9 mouse cellular contexts compared by ENCODE assay signal in the genomic region with DNA sequence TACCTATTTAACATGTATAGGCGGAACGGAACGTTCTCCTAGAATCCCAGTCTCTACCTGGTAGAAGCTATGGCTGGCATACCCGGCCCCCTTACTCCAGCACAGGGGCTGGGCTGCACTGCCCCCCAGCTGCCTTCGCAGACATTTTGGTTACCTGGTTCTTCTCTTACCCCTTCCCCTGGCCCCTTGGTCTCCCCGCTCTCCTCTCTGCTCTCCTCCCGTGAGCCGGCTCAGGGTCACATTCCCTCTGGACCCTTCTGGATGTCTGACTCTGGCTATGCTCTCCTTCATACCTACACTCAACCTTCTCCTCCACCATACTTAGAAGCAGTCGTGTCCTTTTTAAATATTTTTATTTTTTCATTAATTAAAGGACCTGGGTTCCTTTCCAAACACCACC. TPM values are rescaled to one million over a fixed set of nuclear protein-coding genes. Genes with fewer than 3 reads are reported as not detected.
A peak's percentile ranks its signal among the peaks of the same experiment; 100 is the strongest.
DNase-seq lines count a peak whose midpoint lies in the region; ATAC-seq and TF ChIP-seq lines count a peak whose summit lies in the region.
"Had no signal": no experiment of that assay in that cellular context is flagged by ENCODE, and none has a peak within 500 bp of the region (broad histone marks: within the 10 kb centered on the region; RNA-seq: fewer than 3 reads in every experiment).

No protein-coding gene starts in this region.

- no peaks in the 10 kb centered on the region for H3K9me3 ChIP-seq in erythroblast, embryonic 14.5 days (ENCODE audit: control insufficient read depth, low read length)
- H3K9me3 ChIP-seq in heart, embryonic 13.5 days = no peaks in the 10 kb centered on the region
- H3K9me3 ChIP-seq in kidney, embryonic 16.5 days (ENCODE audit: low read length) = no peaks in the 10 kb centered on the region
- H3K9me3 ChIP-seq in liver, embryonic 11.5 days (ENCODE audit: control insufficient read depth, low read length) = no peaks in the 10 kb centered on the region
- H3K9me3 ChIP-seq in midbrain, embryonic 16.5 days (replicated peaks; ENCODE audit: control insufficient read depth, low read length, poor library complexity, severe bottlenecking) = no peaks in the 10 kb centered on the region
- H3K9me3 ChIP-seq in stomach, embryonic 15.5 days = no peaks in the 10 kb centered on the region

- H3K4me3 ChIP-seq in erythroblast, embryonic 14.5 days (replicated peaks) = peak overlapping the region; percentile 93
- H3K4me3 ChIP-seq in heart, embryonic 13.5 days = peak overlapping the region; percentile 90
- peak overlapping the region; percentile 95 for H3K4me3 ChIP-seq in kidney, embryonic 16.5 days (ENCODE audit: low read length)
- peak overlapping the region; percentile 93 for H3K4me3 ChIP-seq in liver, embryonic 11.5 days (ENCODE audit: low read depth, low read length)
- H3K4me3 ChIP-seq in midbrain, embryonic 16.5 days (ENCODE audit: low read depth, low read length) = peak overlapping the region; percentile 70
- H3K4me3 ChIP-seq in stomach, embryonic 15.5 days (replicated peaks) = peak overlapping the region; percentile 85

- no peak; the same call in 1 of the 2 replicates for TF ChIP-seq CTCF in brain, embryonic 14.5 days (IDR thresholded peaks at IDR 0.05; ENCODE audit: borderline replicate concordance, extremely low read depth, insufficient read depth, insufficient read length)

- peaks cover 22% of the 10 kb centered on the region for H3K36me3 ChIP-seq in erythroblast, embryonic 14.5 days (ENCODE audit: control insufficient read depth)
- peaks cover 26% of the 10 kb centered on the region for H3K36me3 ChIP-seq in heart, embryonic 13.5 days
- H3K36me3 ChIP-seq in kidney, embryonic 16.5 days (ENCODE audit: insufficient read depth, low read length) = peaks cover under 1% of the 10 kb centered on the region
- H3K36me3 ChIP-seq in liver, embryonic 11.5 days (ENCODE audit: control insufficient read depth, insufficient read depth, low read length) = no peaks in the 10 kb centered on the region
- no peaks in the 10 kb centered on the region for H3K36me3 ChIP-seq in midbrain, embryonic 16.5 days (ENCODE audit: control insufficient read depth, insufficient read depth, low read length)
- 0 out of 2 replicates have a peak, but pooled peaks cover under 1% of the 10 kb centered on the region for H3K36me3 ChIP-seq in stomach, embryonic 15.5 days

- peaks cover 42% of the 10 kb centered on the region for H3K4me1 ChIP-seq in erythroblast, embryonic 14.5 days (ENCODE audit: control insufficient read depth)
- peaks cover 35% of the 10 kb centered on the region for H3K4me1 ChIP-seq in heart, embryonic 13.5 days
- H3K4me1 ChIP-seq in kidney, embryonic 16.5 days (ENCODE audit: insufficient read depth, low read length) = peaks cover 29% of the 10 kb centered on the region
- H3K4me1 ChIP-seq in liver, embryonic 11.5 days (replicated peaks; ENCODE audit: control insufficient read depth, insufficient read depth, low read length) = peaks cover 15% of the 10 kb centered on the region
- peaks cover 30% of the 10 kb centered on the region for H3K4me1 ChIP-seq in midbrain, embryonic 16.5 days (ENCODE audit: control insufficient read depth, insufficient read depth, low read length)
- H3K4me1 ChIP-seq in stomach, embryonic 15.5 days = peaks cover 10% of the 10 kb centered on the region

- no peak for TF ChIP-seq POLR2A in brain, embryonic 14.5 days (IDR thresholded peaks at IDR 0.05; ENCODE audit: borderline replicate concordance, extremely low read depth, insufficient read depth, insufficient read length, poor library complexity, severe bottlenecking)

- peak; percentile 21 to 30 for DNase-seq in B cell, adult 2 months
- peak; percentile 59 for DNase-seq in brain, embryonic 14.5 days (ENCODE audit: low read depth)
- DNase-seq in liver, embryonic 11.5 days (ENCODE audit: low spot score) = peak; percentile 61

- peak overlapping the region; percentile 83 for H3K9ac ChIP-seq in heart, embryonic 13.5 days
- H3K9ac ChIP-seq in kidney, embryonic 16.5 days (replicated peaks; ENCODE audit: low read length) = peak overlapping the region; percentile 71
- peak overlapping the region; percentile 66 for H3K9ac ChIP-seq in liver, embryonic 11.5 days (ENCODE audit: low read depth, low read length)
- peak overlapping the region; percentile 70 for H3K9ac ChIP-seq in midbrain, embryonic 16.5 days (ENCODE audit: low read depth, low read length)
- H3K9ac ChIP-seq in stomach, embryonic 15.5 days = peak overlapping the region; percentile 44; the same call in 1 of the 2 replicates

- H3K4me2 ChIP-seq in heart, embryonic 13.5 days = peak overlapping the region; percentile 82
- peak overlapping the region; percentile 92 for H3K4me2 ChIP-seq in kidney, embryonic 16.5 days (replicated peaks; ENCODE audit: low read depth, low read length)
- H3K4me2 ChIP-seq in liver, embryonic 11.5 days = peak overlapping the region; percentile 82
- H3K4me2 ChIP-seq in midbrain, embryonic 16.5 days (ENCODE audit: low read length) = peak overlapping the region; percentile 94
- H3K4me2 ChIP-seq in stomach, embryonic 15.5 days = peak overlapping the region; percentile 96

- no peaks in the 10 kb centered on the region for H3K27me3 ChIP-seq in erythroblast, embryonic 14.5 days (ENCODE audit: control insufficient read depth)
- no peaks in the 10 kb centered on the region for H3K27me3 ChIP-seq in heart, embryonic 13.5 days (replicated peaks)
- no peaks in the 10 kb centered on the region for H3K27me3 ChIP-seq in kidney, embryonic 16.5 days (ENCODE audit: insufficient read depth, low read length)
- H3K27me3 ChIP-seq in liver, embryonic 11.5 days (replicated peaks; ENCODE audit: control insufficient read depth, insufficient read depth, low read length) = no peaks in the 10 kb centered on the region
- no peaks in the 10 kb centered on the region for H3K27me3 ChIP-seq in midbrain, embryonic 16.5 days (ENCODE audit: control insufficient read depth, insufficient read depth, low read depth, low read length)
- no peaks in the 10 kb centered on the region for H3K27me3 ChIP-seq in stomach, embryonic 15.5 days (replicated peaks)
- H3K27me3 ChIP-seq: Patski had no signal

- ATAC-seq in heart, embryonic 13.5 days (ENCODE audit: extremely low read depth, insufficient number of reproducible peaks, low FRiP score, low TSS enrichment) = peak; percentile 10; the same call in 1 of the 2 replicates
- peak; percentile 74 for ATAC-seq in kidney, embryonic 16.5 days (ENCODE audit: low FRiP score, low TSS enrichment)
- ATAC-seq in liver, embryonic 11.5 days (replicated peaks; ENCODE audit: low FRiP score) = peak; percentile 52; the same call in 1 of the 2 replicates
- peak; percentile 68 for ATAC-seq in midbrain, embryonic 16.5 days
- ATAC-seq in stomach, embryonic 15.5 days (ENCODE audit: insufficient read depth, low FRiP score, low read depth) = peak; percentile 32

- WGBS in heart, embryonic 13.5 days = 2% methylated on average over 9 of the region's 9 CpGs
- 5% methylated on average over 9 of the region's 9 CpGs for WGBS in kidney, embryonic 16.5 days
- WGBS in liver, embryonic 11.5 days = 5% methylated on average over 9 of the region's 9 CpGs
- WGBS in midbrain, embryonic 16.5 days = 2% methylated on average over 9 of the region's 9 CpGs
- 2% methylated on average over 9 of the region's 9 CpGs for WGBS in stomach, embryonic 15.5 days

- H3K27ac ChIP-seq in heart, embryonic 13.5 days (replicated peaks) = peak overlapping the region; percentile 80
- H3K27ac ChIP-seq in kidney, embryonic 16.5 days (ENCODE audit: low read length) = peak overlapping the region; percentile 89
- H3K27ac ChIP-seq in liver, embryonic 11.5 days (ENCODE audit: low read depth, low read length) = peak overlapping the region; percentile 40; the same call in 1 of the 2 replicates
- peak overlapping the region; percentile 77 for H3K27ac ChIP-seq in midbrain, embryonic 16.5 days (ENCODE audit: low read length)
- peak overlapping the region; percentile 80 for H3K27ac ChIP-seq in stomach, embryonic 15.5 days

RNA-seq across cellular contexts. Expression of a gene that starts 0.5 kb away (rescaled TPM):
- polyA plus RNA-seq in brain, embryonic 14.5 days (2012; rRNA removed) = 35.8 and 50.1 TPM in 2 replicates
- 0.04 and 0.17 TPM in 2 replicates for polyA plus RNA-seq in erythroblast, embryonic 14.5 days (2012)
- 9.2 and 9.4 TPM in 2 replicates for polyA plus RNA-seq in heart, embryonic 13.5 days (2015; fragmentation: Nextera tagmentation; extraction: Ambion mirVana)
- 12.8 and 13.3 TPM in 2 replicates for polyA plus RNA-seq in kidney, embryonic 16.5 days (2015; fragmentation: Nextera tagmentation; extraction: Ambion mirVana)
- polyA plus RNA-seq in liver, embryonic 11.5 days (2014; fragmentation: Nextera tagmentation; extraction: Ambion mirVana) = 15.6 and 16.9 TPM in 2 replicates
- 73.9 and 76.0 TPM in 2 replicates for polyA plus RNA-seq in midbrain, embryonic 16.5 days (2015; fragmentation: Nextera tagmentation; extraction: Ambion mirVana)
- polyA plus RNA-seq in stomach, embryonic 15.5 days (2015; fragmentation: Nextera tagmentation; extraction: Ambion mirVana) = 19.0 and 20.1 TPM in 2 replicates

RNA-seq across cellular contexts. Expression of a gene that starts 0.6 kb away (rescaled TPM):
- polyA plus RNA-seq in brain, embryonic 14.5 days (2012; rRNA removed) = 114 and 119 TPM in 2 replicates
- polyA plus RNA-seq in erythroblast, embryonic 14.5 days (2012) = 0.29 and 0.51 TPM in 2 replicates
- 68.5 and 74.1 TPM in 2 replicates for polyA plus RNA-seq in heart, embryonic 13.5 days (2015; fragmentation: Nextera tagmentation; extraction: Ambion mirVana)
- 105 and 109 TPM in 2 replicates for polyA plus RNA-seq in kidney, embryonic 16.5 days (2015; fragmentation: Nextera tagmentation; extraction: Ambion mirVana)
- 53.6 and 59.7 TPM in 2 replicates for polyA plus RNA-seq in liver, embryonic 11.5 days (2014; fragmentation: Nextera tagmentation; extraction: Ambion mirVana)
- polyA plus RNA-seq in midbrain, embryonic 16.5 days (2015; fragmentation: Nextera tagmentation; extraction: Ambion mirVana) = 148 and 165 TPM in 2 replicates
- 83.3 and 86.7 TPM in 2 replicates for polyA plus RNA-seq in stomach, embryonic 15.5 days (2015; fragmentation: Nextera tagmentation; extraction: Ambion mirVana)

Comparison
In these comparisons a context has a peak if more than half of its experiments do, and no peak if none do; other contexts are left out.
1. Peak in every context shown above with its lines: DNase-seq, ATAC-seq, H3K4me3 ChIP-seq and H3K27ac ChIP-seq.
2. ATAC-seq: peak in every context shown above with its lines; median percentile 74 in kidney, embryonic 16.5 days; 68 in midbrain, embryonic 16.5 days; 52 in liver, embryonic 11.5 days; 32 in stomach, embryonic 15.5 days; 10 in heart, embryonic 13.5 days.
3. RNA of a gene that starts 0.6 kb away (polyA plus RNA-seq): 148 to 165 TPM in midbrain, embryonic 16.5 days, 114 to 119 TPM in brain, embryonic 14.5 days, 105 to 109 TPM in kidney, embryonic 16.5 days, 83.3 to 86.7 TPM in stomach, embryonic 15.5 days, 68.5 to 74.1 TPM in heart, embryonic 13.5 days and 53.6 to 59.7 TPM in liver, embryonic 11.5 days; 0.29 to 0.51 TPM in erythroblast, embryonic 14.5 days; every median in the first group is over 10 times any median in the second.